Mouse (Mus musculus): ENCODE measurements around the gene Gls.

DNA sequence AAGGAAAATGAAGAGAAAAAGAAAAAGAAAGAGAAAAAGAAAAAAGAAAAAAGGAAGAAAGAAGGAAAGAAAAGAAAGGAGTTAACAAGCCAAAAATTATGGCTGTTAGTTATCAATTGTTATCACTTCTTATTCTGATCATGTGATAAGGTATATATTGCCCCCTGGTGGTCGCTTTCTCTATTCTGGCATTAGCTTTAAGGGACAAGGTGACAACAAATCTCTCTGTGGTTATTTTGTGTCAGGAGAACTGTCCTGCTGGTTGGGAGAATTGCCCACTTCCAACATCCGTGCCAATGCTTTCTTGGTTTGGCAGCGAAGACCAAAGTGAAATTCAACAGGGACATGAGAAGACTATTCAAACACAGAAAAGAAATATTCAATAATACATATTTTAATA is 34.6 kb upstream of the Gls start:
- TF ChIP-seq POLR2A (IDR thresholded peaks at IDR 0.05; ENCODE audit: borderline replicate concordance, low read depth, low read length) = no peak
- no peak for TF ChIP-seq CTCF (IDR thresholded peaks at IDR 0.05; ENCODE audit: low read depth, low read length)
